Mouse (Mus musculus) CH12.LX (cell line): ENCODE data around the gene Dvl2. TPM values are rescaled to one million over a fixed set of nuclear protein-coding genes. Genes with fewer than 3 reads are reported as not detected.

ENCODE experiments used
- DNase-seq: peaks from one replicate; pipeline ENCODE4 v3.0.0-alpha.2; 2013; ENCODE audit errors: extremely low read depth
- H3K27ac ChIP-seq: 2 replicates; pipeline ENCODE4 v1.5.1; 2012; ENCODE audit warnings: low read depth, mild to moderate bottlenecking, control low read depth, moderate library complexity; ENCODE audit not compliant: insufficient read depth
- H3K27me3 ChIP-seq: replicated peaks from 2 replicates; pipeline ENCODE3; 2012; ENCODE audit warnings: inconsistent platforms
- H3K36me3 ChIP-seq, 2 experiments: replicated peaks in 1 of 2; 2 replicates each; pipeline versions ENCODE3 to v1.6.1; 2012; ENCODE audit warnings: inconsistent platforms in 1 of 2, low read length in 1 of 2, mild to moderate bottlenecking in 1 of 2, mixed read lengths in 1 of 2, moderate library complexity in 1 of 2; ENCODE audit not compliant: control insufficient read depth in 1 of 2, insufficient read depth in 1 of 2
- H3K4me1 ChIP-seq, 2 experiments: 2 replicates each; pipeline ENCODE4 v1.6.1; 2012; ENCODE audit warnings: inconsistent platforms in 1 of 2, moderate library complexity in 1 of 2; ENCODE audit not compliant: insufficient read depth in 2 of 2, control insufficient read depth in 1 of 2
- H3K4me2 ChIP-seq: 2 replicates; pipeline ENCODE4 v1.6.1; 2012; ENCODE audit warnings: low read depth, mild to moderate bottlenecking, control low read depth; ENCODE audit not compliant: poor library complexity, insufficient read depth, severe bottlenecking
- H3K4me3 ChIP-seq, 3 experiments: fragments of 150-350 bp in 1 of 3; sonication (generic) in 1 of 3; replicated peaks in 1 of 3; 2 replicates each; pipeline versions ENCODE3 to v1.5.1; 2011 to 2012; ENCODE audit warnings: low read depth in 2 of 3, low read length in 2 of 3, mild to moderate bottlenecking in 2 of 3, moderate library complexity in 2 of 3, control low read depth in 1 of 3, improper control_type of control experiment in 1 of 3, inconsistent platforms in 1 of 3, mixed read lengths in 1 of 3; ENCODE audit not compliant: poor library complexity in 1 of 3
- H3K79me2 ChIP-seq: replicated peaks from 2 replicates; pipeline ENCODE4 v1.6.1; 2012; ENCODE audit warnings: mild to moderate bottlenecking, moderate library complexity; ENCODE audit not compliant: control insufficient read depth, poor library complexity, insufficient read depth, severe bottlenecking; ENCODE audit errors: extremely low read depth
- H3K9ac ChIP-seq: 2 replicates; pipeline ENCODE4 v1.6.1; 2012; ENCODE audit warnings: low read depth, mild to moderate bottlenecking, control low read depth, moderate library complexity; ENCODE audit not compliant: insufficient read depth
- H3K9me3 ChIP-seq: replicated peaks from 2 replicates; pipeline ENCODE3; 2012; ENCODE audit warnings: low read length, inconsistent platforms, mixed read lengths
- BHLHE40 ChIP-seq: IDR thresholded peaks from 2 replicates; pipeline ENCODE4 v1.6.1; 2011; ENCODE audit warnings: mild to moderate bottlenecking, low read depth, low read length, improper control_type of control experiment
- CHD1 ChIP-seq: IDR thresholded peaks from 2 replicates; pipeline ENCODE4 v1.6.1; 2012; ENCODE audit warnings: low read depth, low read length, improper control_type of control experiment, inconsistent platforms
- CHD2 ChIP-seq: IDR thresholded peaks from 2 replicates; pipeline ENCODE4 v1.6.1; 2011; ENCODE audit warnings: low read length, improper control_type of control experiment
- CTCF ChIP-seq, 2 experiments: IDR thresholded peaks in 1 of 2; conservative IDR thresholded peaks in 1 of 2; 2 replicates each; pipeline ENCODE4 v1.5.1; 2011 to 2012; ENCODE audit warnings: low read depth in 2 of 2, low read length in 2 of 2, improper control_type of control experiment in 1 of 2, inconsistent platforms in 1 of 2, mild to moderate bottlenecking in 1 of 2, moderate library complexity in 1 of 2
- E2F4 ChIP-seq: IDR thresholded peaks from 2 replicates; pipeline ENCODE4 v1.6.1; 2011; ENCODE audit warnings: low read depth, low read length, improper control_type of control experiment; ENCODE audit not compliant: insufficient replicate concordance
- EP300 ChIP-seq: IDR thresholded peaks from 2 replicates; pipeline ENCODE4 v1.6.1; 2011; ENCODE audit warnings: low read length, improper control_type of control experiment
- ETS1 ChIP-seq: conservative IDR thresholded peaks from 2 replicates; pipeline ENCODE4 v1.6.1; 2012; ENCODE audit warnings: low read depth, mild to moderate bottlenecking, inconsistent platforms, low read length, improper control_type of control experiment, moderate library complexity
- GABPA ChIP-seq: IDR thresholded peaks from 2 replicates; pipeline ENCODE4 v1.6.1; 2012; ENCODE audit warnings: low read depth, low read length, improper control_type of control experiment, inconsistent platforms; ENCODE audit not compliant: insufficient replicate concordance
- HCFC1 ChIP-seq: IDR thresholded peaks from 2 replicates; pipeline ENCODE4 v1.6.1; 2012; ENCODE audit warnings: low read depth, mild to moderate bottlenecking, inconsistent platforms, low read length, improper control_type of control experiment
- IRF4 ChIP-seq: IDR thresholded peaks from 2 replicates; pipeline ENCODE4 v1.6.1; 2014; ENCODE audit warnings: low read depth, mild to moderate bottlenecking, inconsistent platforms, low read length, improper control_type of control experiment
- JUND ChIP-seq: conservative IDR thresholded peaks from 2 replicates; pipeline ENCODE4 v1.6.1; 2011; ENCODE audit warnings: low read depth, low read length, improper control_type of control experiment
- KAT2A ChIP-seq: IDR thresholded peaks from 2 replicates; pipeline ENCODE4 v1.6.1; 2012; ENCODE audit warnings: low read length, improper control_type of control experiment, inconsistent platforms; ENCODE audit not compliant: insufficient replicate concordance
- MAFK ChIP-seq: IDR thresholded peaks from 2 replicates; pipeline ENCODE4 v1.6.1; 2011; ENCODE audit warnings: low read length, improper control_type of control experiment; ENCODE audit not compliant: insufficient replicate concordance
- MAZ ChIP-seq: IDR thresholded peaks from 2 replicates; pipeline ENCODE4 v1.6.1; 2012; ENCODE audit warnings: low read depth, mild to moderate bottlenecking, inconsistent platforms, low read length, improper control_type of control experiment, moderate library complexity
- MEF2A ChIP-seq: IDR thresholded peaks from 2 replicates; pipeline ENCODE4 v1.6.1; 2014; ENCODE audit warnings: low read depth, mild to moderate bottlenecking, inconsistent platforms, low read length, improper control_type of control experiment, borderline replicate concordance
- MXI1 ChIP-seq: IDR thresholded peaks from 2 replicates; pipeline ENCODE4 v1.6.1; 2011; ENCODE audit warnings: mild to moderate bottlenecking, low read depth, low read length, improper control_type of control experiment
- MYC ChIP-seq: IDR thresholded peaks from 2 replicates; pipeline ENCODE4 v1.6.1; 2011; ENCODE audit warnings: low read depth, mild to moderate bottlenecking, improper control_type of control experiment, low read length
- NELFE ChIP-seq: IDR thresholded peaks from 2 replicates; pipeline ENCODE4 v1.6.1; 2011; ENCODE audit warnings: low read depth, low read length, improper control_type of control experiment
- NRF1 ChIP-seq: IDR thresholded peaks from 2 replicates; pipeline ENCODE4 v1.6.1; 2014; ENCODE audit warnings: low read depth, mild to moderate bottlenecking, inconsistent platforms, low read length, improper control_type of control experiment, moderate library complexity
- PAX5 ChIP-seq: IDR thresholded peaks from 2 replicates; pipeline ENCODE4 v1.6.1; 2012; ENCODE audit warnings: low read length, inconsistent platforms, mixed read lengths
- POLR2A ChIP-seq: IDR thresholded peaks from 2 replicates; pipeline ENCODE4 v1.6.1; 2011; ENCODE audit warnings: low read depth, mild to moderate bottlenecking, improper control_type of control experiment, low read length
- POLR2AphosphoS2 ChIP-seq: IDR thresholded peaks from 2 replicates; pipeline ENCODE4 v1.6.1; 2011; ENCODE audit warnings: low read depth, low read length, improper control_type of control experiment
- RAD21 ChIP-seq: IDR thresholded peaks from 2 replicates; pipeline ENCODE4 v1.6.1; 2011; ENCODE audit warnings: low read depth, mild to moderate bottlenecking, low read length, improper control_type of control experiment, moderate library complexity
- RCOR1 ChIP-seq: conservative IDR thresholded peaks from 2 replicates; pipeline ENCODE4 v1.6.1; 2012; ENCODE audit warnings: low read depth, mild to moderate bottlenecking, inconsistent platforms, low read length, improper control_type of control experiment
- SIN3A ChIP-seq: IDR thresholded peaks from 2 replicates; pipeline ENCODE4 v1.6.1; 2012; ENCODE audit warnings: low read length, improper control_type of control experiment, inconsistent platforms
- SMC3 ChIP-seq: IDR thresholded peaks from 2 replicates; pipeline ENCODE4 v1.6.1; 2011; ENCODE audit warnings: low read depth, low read length, improper control_type of control experiment
- TBP ChIP-seq: conservative IDR thresholded peaks from 2 replicates; pipeline ENCODE4 v1.6.1; 2011; ENCODE audit warnings: low read depth, low read length, improper control_type of control experiment
- TCF12 ChIP-seq: IDR thresholded peaks from 2 replicates; pipeline ENCODE4 v1.6.1; 2014; ENCODE audit warnings: low read depth, mild to moderate bottlenecking, inconsistent platforms, low read length, improper control_type of control experiment
- UBTF ChIP-seq: IDR thresholded peaks from 2 replicates; pipeline ENCODE4 v1.6.1; 2012; ENCODE audit warnings: low read depth, mild to moderate bottlenecking, inconsistent platforms, low read length, improper control_type of control experiment, moderate library complexity
- USF1 ChIP-seq: IDR thresholded peaks from 2 replicates; pipeline ENCODE4 v1.6.1; 2014; ENCODE audit warnings: low read depth, mild to moderate bottlenecking, inconsistent platforms, low read length, improper control_type of control experiment
- USF2 ChIP-seq: conservative IDR thresholded peaks from 2 replicates; pipeline ENCODE4 v1.6.1; 2011; ENCODE audit warnings: low read depth, low read length, improper control_type of control experiment
- ZC3H11A ChIP-seq: IDR thresholded peaks from 2 replicates; pipeline ENCODE4 v1.6.1; 2012; ENCODE audit warnings: low read depth, mild to moderate bottlenecking, inconsistent platforms, low read length, improper control_type of control experiment
- ZMIZ1 ChIP-seq: IDR thresholded peaks from 2 replicates; pipeline ENCODE4 v1.6.1; 2012; ENCODE audit warnings: low read depth, mild to moderate bottlenecking, inconsistent platforms, low read length, improper control_type of control experiment
- ZNF384 ChIP-seq: IDR thresholded peaks from 2 replicates; pipeline ENCODE4 v1.6.1; 2012; ENCODE audit warnings: low read depth, low read length, improper control_type of control experiment, inconsistent platforms
- dilution Hi-C: fragments of 300-500 bp; cut with MboI; formaldehyde crosslinking; loops from 2 replicates; pipeline ENCODE4 v1.14.3; 2020; ENCODE audit warnings: low sequenced_read_pairs; ENCODE audit not compliant: extremely low pct_unique_long_range_greater_than_20kb, extremely low pct_ligation_motif_present
- in situ Hi-C: fragments of 300-500 bp; cut with MboI; formaldehyde crosslinking; loops from 3 replicates; pipeline ENCODE4 v1.14.3; 2019; ENCODE audit warnings: low sequenced_read_pairs, low pct_ligation_motif_present, low pct_unique_long_range_greater_than_20kb, mixed read lengths
- polyA plus RNA-seq: library from polyadenylated mRNA; unstranded; fragments of >175 nt; gene quantifications from 2 replicates; pipeline ENCODE4 v1.2.1, GENCODE M21; 2012; ENCODE audit warnings: low read depth; ENCODE audit not compliant: insufficient read length
- total RNA-seq, 2 experiments: library from RNA; depleted of rRNA; stranded (reverse); fragments of 300-350 nt in 1 of 2; fragments of >200 nt in 1 of 2; gene quantifications; 2 replicates each; pipeline ENCODE4 v1.2.3; 2012 to 2014

Dvl2 gene
- total and polyA plus RNA-seq, 3 experiments = 15.1 to 30.6 (median 27.1) TPM

DNA sequence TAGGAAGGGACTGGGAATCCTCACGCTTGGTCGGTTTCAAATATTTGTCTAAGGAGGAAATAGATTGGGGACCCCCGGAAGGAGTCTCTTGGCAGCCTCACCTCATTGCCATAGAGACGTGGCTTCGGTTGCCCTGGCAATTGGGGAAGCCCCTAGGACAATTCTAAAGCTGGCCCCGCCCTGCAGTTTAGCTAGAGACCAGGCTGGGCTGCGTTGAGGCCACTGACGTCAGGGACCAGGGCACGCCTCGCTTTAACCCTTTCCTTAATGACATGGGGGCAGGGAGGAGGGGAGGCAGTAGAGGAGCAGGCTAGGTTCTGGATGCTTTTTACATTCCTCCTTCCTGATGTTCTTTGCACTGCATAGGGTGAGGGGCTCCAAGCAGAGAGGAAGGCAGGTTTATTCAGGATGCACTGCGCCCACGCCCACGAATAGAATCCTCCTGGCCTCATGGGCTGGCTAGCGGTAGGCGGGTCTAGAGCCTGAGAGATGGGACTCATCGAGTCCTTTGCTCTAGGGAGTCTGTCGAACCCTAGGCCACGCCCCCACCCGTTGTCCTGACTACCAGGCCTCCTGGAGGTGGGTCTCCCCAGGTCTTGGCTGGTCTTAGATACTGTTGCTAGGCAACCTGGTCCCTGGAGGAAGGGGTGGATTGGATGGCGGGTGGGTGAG, 28.9 kb downstream of the Dvl2 start (continued):
- TF ChIP-seq CHD2 (peak; percentile 86), KAT2A (no peak), MAFK (no peak), IRF4 (no peak), ETS1 (no peak)

DNA sequence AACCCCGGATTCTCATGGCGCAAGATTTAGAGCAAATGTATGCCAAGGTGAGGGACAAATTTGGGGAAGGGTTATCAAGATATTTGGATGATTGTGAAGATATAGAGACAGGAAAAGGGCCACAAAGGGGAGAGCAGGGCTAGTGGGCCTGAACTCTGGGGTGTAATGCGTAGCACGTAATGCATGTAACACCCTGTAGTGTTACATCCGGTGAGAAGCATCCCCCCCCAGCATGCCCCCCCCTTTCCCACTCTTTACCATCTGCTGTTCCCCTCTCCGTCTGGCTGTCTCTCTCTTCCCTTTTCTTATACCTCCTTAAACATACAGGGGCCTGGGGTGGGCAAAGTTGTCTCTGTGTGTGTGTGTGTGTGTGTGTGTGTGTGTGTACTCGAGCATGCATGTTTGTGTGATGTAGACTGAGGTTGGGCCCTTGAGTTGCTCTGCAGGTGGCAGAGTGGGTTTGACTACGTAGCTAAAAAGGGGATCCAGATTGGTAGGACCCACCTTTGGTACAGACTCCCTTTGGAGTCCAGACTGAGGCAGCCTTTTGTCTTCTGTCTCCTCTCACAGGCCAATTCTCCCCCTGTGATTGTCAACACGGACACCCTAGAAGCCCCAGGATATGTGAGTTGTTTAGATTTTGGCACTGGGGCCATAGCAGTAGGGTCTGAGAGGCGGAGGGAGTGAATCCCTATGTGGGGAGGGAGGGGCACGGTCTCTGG, 29.6 kb downstream of the Dvl2 start:
- H3K4me3 ChIP-seq = peak overlapping the region; percentile 41 to 69 (median 56)
- peaks cover 19 to 34% of the 10 kb centered on the region in 2 experiments for H3K4me1 ChIP-seq
- H3K9ac ChIP-seq = peak overlapping the region; percentile 21; the same call in 1 of the 2 replicates
- peak overlapping the region; percentile 31; the same call in 1 of the 2 replicates for H3K27ac ChIP-seq
- no peaks in the 10 kb centered on the region for H3K79me2 ChIP-seq
- no peaks in the 10 kb centered on the region for H3K9me3 ChIP-seq
- peak overlapping the region; percentile 53 for H3K4me2 ChIP-seq
- peaks cover 3% of the 10 kb centered on the region for H3K27me3 ChIP-seq
- H3K36me3 ChIP-seq = peaks cover 11 to 24% of the 10 kb centered on the region in 2 experiments
- DNase-seq = no peak
- in situ Hi-C loops = no loop called here
- dilution Hi-C loops = no loop called here
- TF ChIP-seq MEF2A = peak; percentile 60
- peak; percentile 59; the same call in 1 of the 2 replicates for TF ChIP-seq ETS1
- no peak for TF ChIP-seq GABPA
- TF ChIP-seq JUND = no peak
- peak; percentile 84 for TF ChIP-seq IRF4
- TF ChIP-seq MXI1 = no peak
- 0 out of 2 replicates have a peak, but pooled peaks have one; percentile 41 for TF ChIP-seq RCOR1
- TF ChIP-seq MAFK = no peak
- no peak for TF ChIP-seq E2F4
- peak; percentile 55; the same call in 1 of the 2 replicates for TF ChIP-seq TBP
- no peak for TF ChIP-seq BHLHE40
- peak; percentile 58 for TF ChIP-seq POLR2A
- peak; percentile 37; the same call in 1 of the 2 replicates for TF ChIP-seq CHD2
- no peak for TF ChIP-seq UBTF
- TF ChIP-seq HCFC1 = 0 out of 2 replicates have a peak, but pooled peaks have one; percentile 45
- TF ChIP-seq ZNF384 = no peak
- peak; percentile 64 for TF ChIP-seq EP300
- TF ChIP-seq PAX5 = no peak
- no peak for TF ChIP-seq USF2
- TF ChIP-seq USF1 = no peak
- TF ChIP-seq RAD21 = no peak
- peak; percentile 62; the same call in 1 of the 2 replicates for TF ChIP-seq NELFE
- TF ChIP-seq MYC = peak; percentile 66; the same call in 1 of the 2 replicates
- no peak for TF ChIP-seq ZC3H11A
- peak; percentile 84 for TF ChIP-seq TCF12
- peak; percentile 71; the same call in 1 of the 2 replicates for TF ChIP-seq SIN3A
- TF ChIP-seq MAZ = peak; percentile 94
- no peak for TF ChIP-seq CTCF (conservative IDR thresholded peaks at IDR 0.05 in 1 of 2, IDR thresholded peaks at IDR 0.05 in 1 of 2; ENCODE audit: low read depth in 2 of 2, low read length in 2 of 2)
- TF ChIP-seq ZMIZ1 = no peak
- no peak for TF ChIP-seq CHD1
- no peak for TF ChIP-seq POLR2AphosphoS2
- no peak for TF ChIP-seq KAT2A
- TF ChIP-seq SMC3 = no peak
- TF ChIP-seq NRF1 = no peak
